14 mouse cellular contexts compared by ENCODE assay signal in genomic region chr1:79741002-79741401, GRCm38 (mm10). TPM values are rescaled to one million over a fixed set of nuclear protein-coding genes. Genes with fewer than 3 reads are reported as not detected.
A peak's percentile ranks its signal among the peaks of the same experiment; 100 is the strongest.
DNase-seq lines count a peak whose midpoint lies in the region; ATAC-seq and TF ChIP-seq lines count a peak whose summit lies in the region.
"Had no signal": no experiment of that assay in that cellular context is flagged by ENCODE, and none has a peak within 500 bp of the region (broad histone marks: within the 10 kb centered on the region; RNA-seq: fewer than 3 reads in every experiment).

No protein-coding gene starts in this region.

- ATAC-seq in heart, embryonic 12.5 days (ENCODE audit: insufficient number of reproducible peaks, low FRiP score): peak; percentile 77
- peak; percentile 54; the same call in 1 of the 2 replicates for ATAC-seq in embryonic facial prominence, embryonic 15.5 days (ENCODE audit: insufficient number of reproducible peaks, low FRiP score, low TSS enrichment, low read depth)
- peak; percentile 94 for ATAC-seq in megakaryocyte, adult 5-6 weeks (ENCODE audit: poor library complexity, severe bottlenecking)
- ATAC-seq: inflammation-experienced regulatory T-cells, adult 6 months had no signal

- peaks cover 17% of the 10 kb centered on the region for H3K79me2 ChIP-seq in liver, adult 2 months (ENCODE audit: control insufficient read depth, insufficient read depth, low read length)

- WGBS in heart, embryonic 12.5 days: 59% methylated on average over 4 of the region's 4 CpGs
- WGBS in liver, adult 2 months: 57% methylated on average over 4 of the region's 4 CpGs
- WGBS in embryonic facial prominence, embryonic 15.5 days: 65% methylated on average over 4 of the region's 4 CpGs

- H3K9ac ChIP-seq in heart, embryonic 12.5 days: 0 out of 2 replicates have a peak overlapping the region, but pooled peaks have one; percentile 13
- H3K9ac ChIP-seq in liver, adult 2 months (ENCODE audit: low read depth, low read length): no peak overlapping the region
- no peak overlapping the region for H3K9ac ChIP-seq in embryonic facial prominence, embryonic 15.5 days
- H3K9ac ChIP-seq: lung, embryonic 15.5 days had no signal

- no peak overlapping the region for H3K27ac ChIP-seq in heart, embryonic 12.5 days (ENCODE audit: poor library complexity, severe bottlenecking)
- H3K27ac ChIP-seq in liver, adult 2 months (replicated peaks; ENCODE audit: insufficient read depth, low read depth, low read length): no peak overlapping the region
- no peak overlapping the region for H3K27ac ChIP-seq in embryonic facial prominence, embryonic 15.5 days (replicated peaks)
- H3K27ac ChIP-seq: lung, embryonic 15.5 days had no signal

- peaks cover 8% of the 10 kb centered on the region for H3K4me1 ChIP-seq in heart, embryonic 12.5 days (replicated peaks)
- peaks cover 5% of the 10 kb centered on the region; the same call in 1 of the 2 replicates for H3K4me1 ChIP-seq in liver, adult 2 months (ENCODE audit: control insufficient read depth, insufficient read depth, low read length)
- no peaks in the 10 kb centered on the region for H3K4me1 ChIP-seq in embryonic facial prominence, embryonic 15.5 days

- H3K4me3 ChIP-seq in heart, embryonic 12.5 days: no peak overlapping the region
- H3K4me3 ChIP-seq in liver, adult 2 months (ENCODE audit: insufficient read depth, low read depth, low read length): no peak overlapping the region
- no peak overlapping the region for H3K4me3 ChIP-seq in embryonic facial prominence, embryonic 15.5 days (replicated peaks)
- H3K4me3 ChIP-seq: lung, embryonic 15.5 days had no signal

- TF ChIP-seq POLR2A in liver, adult 2 months (IDR thresholded peaks at IDR 0.05; ENCODE audit: extremely low read depth, insufficient read depth, low read length): no peak

- H3K4me2 ChIP-seq in heart, embryonic 12.5 days: no peak overlapping the region
- no peak overlapping the region for H3K4me2 ChIP-seq in embryonic facial prominence, embryonic 15.5 days (replicated peaks)
- H3K4me2 ChIP-seq: lung, embryonic 15.5 days had no signal

- H3K27me3 ChIP-seq in heart, embryonic 12.5 days (replicated peaks): no peaks in the 10 kb centered on the region
- H3K27me3 ChIP-seq in liver, adult 2 months (ENCODE audit: control insufficient read depth, insufficient read depth, low read length): no peaks in the 10 kb centered on the region
- H3K27me3 ChIP-seq in embryonic facial prominence, embryonic 15.5 days: no peaks in the 10 kb centered on the region
- H3K27me3 ChIP-seq: lung, embryonic 15.5 days had no signal

- TF ChIP-seq CTCF in liver, adult 2 months (IDR thresholded peaks at IDR 0.05; ENCODE audit: low read depth, low read length): no peak

- DNase-seq in heart, adult 18-20 months: no peak
- peak; percentile 40 for DNase-seq in liver, adult 2 months (ENCODE audit: extremely low read depth, low read depth, low spot score)
- DNase-seq in liver: no peak
- no peak for DNase-seq in urinary bladder, adult 18-20 months (ENCODE audit: low spot score in 2 of 2)
- DNase-seq in gastrocnemius, postnatal 14 days: no peak
- DNase-seq: cerebellum, adult 18-20 months; layer of hippocampus, adult 9-11 months; retina, postnatal 1 day; thymus, postnatal 14 days had no signal

- H3K9me3 ChIP-seq in heart, embryonic 12.5 days (replicated peaks): no peaks in the 10 kb centered on the region
- H3K9me3 ChIP-seq in embryonic facial prominence, embryonic 15.5 days (replicated peaks): no peaks in the 10 kb centered on the region
- H3K9me3 ChIP-seq: lung, embryonic 15.5 days had no signal

- intact Hi-C loops in gastrocnemius, postnatal 14 days (cut with DNase I; ENCODE audit: low total_unique reads): no loop called here

- 0 out of 2 replicates have a peak, but pooled peaks cover 12% of the 10 kb centered on the region for H3K36me3 ChIP-seq in heart, embryonic 12.5 days
- peaks cover 1% of the 10 kb centered on the region; the same call in 1 of the 2 replicates for H3K36me3 ChIP-seq in liver, adult 2 months (ENCODE audit: control insufficient read depth, insufficient read depth, low read length)
- peaks cover 4% of the 10 kb centered on the region for H3K36me3 ChIP-seq in embryonic facial prominence, embryonic 15.5 days
- H3K36me3 ChIP-seq: lung, embryonic 15.5 days had no signal

RNA-seq across cellular contexts. Expression of gene Mrpl44, which starts 34.8 kb away (rescaled TPM):
- 45.5 and 47.1 TPM in 2 replicates for polyA plus RNA-seq in heart, embryonic 12.5 days (2016; fragmentation: Nextera tagmentation; extraction: Ambion mirVana)
- total RNA-seq in heart, adult 18-20 months (2021): 10 to 100 TPM; 73.6 to 75.9 TPM
- total RNA-seq in liver, adult 2 months (2014; rRNA removed): 22.7 and 23.0 TPM in 2 replicates
- 8.0 and 9.2 TPM in 2 replicates for polyA plus RNA-seq in liver, adult 2 months (2012; rRNA removed)
- polyA plus RNA-seq in embryonic facial prominence, embryonic 15.5 days (2015; fragmentation: Nextera tagmentation; extraction: Ambion mirVana): 44.8 and 47.6 TPM in 2 replicates
- total RNA-seq in megakaryocyte, adult 5-6 weeks (2015): 18.6 and 23.2 TPM in 2 replicates
- total RNA-seq in megakaryocyte, adult 5-6 weeks (2017): 15.4 and 20.3 TPM in 2 replicates
- total RNA-seq in gastrocnemius, postnatal 14 days (2021): 10 to 100 TPM; 35.5 to 36.4 TPM

RNA-seq across cellular contexts. Expression of gene Wdfy1, which starts 34.9 kb away (rescaled TPM):
- polyA plus RNA-seq in heart, embryonic 12.5 days (2016; fragmentation: Nextera tagmentation; extraction: Ambion mirVana): 25.3 and 25.9 TPM in 2 replicates
- total RNA-seq in heart, adult 18-20 months (2021): 10 to 100 TPM; 11.7 to 16.7 TPM
- 31.0 and 31.8 TPM in 2 replicates for total RNA-seq in liver, adult 2 months (2014; rRNA removed)
- polyA plus RNA-seq in liver, adult 2 months (2012; rRNA removed): 17.3 and 19.8 TPM in 2 replicates
- 48.0 and 48.8 TPM in 2 replicates for polyA plus RNA-seq in embryonic facial prominence, embryonic 15.5 days (2015; fragmentation: Nextera tagmentation; extraction: Ambion mirVana)
- total RNA-seq in megakaryocyte, adult 5-6 weeks (2015): 18.4 and 21.0 TPM in 2 replicates
- 9.0 and 19.3 TPM in 2 replicates for total RNA-seq in megakaryocyte, adult 5-6 weeks (2017)
- total RNA-seq in gastrocnemius, postnatal 14 days (2021): 10 to 100 TPM; 10.5 to 13.5 TPM
